In genomic region chr5:134148153-134148552, GRCm38 (mm10) we compare ENCODE assay signal across 20 mouse cellular contexts. TPM values are rescaled to one million over a fixed set of nuclear protein-coding genes. Genes with fewer than 3 reads are reported as not detected.
DNase-seq lines count a peak whose midpoint lies in the region; ATAC-seq and TF ChIP-seq lines count a peak whose summit lies in the region.
"Had no signal": no experiment of that assay in that cellular context is flagged by ENCODE, and none has a peak within 500 bp of the region (broad histone marks: within the 10 kb centered on the region; RNA-seq: fewer than 3 reads in every experiment).

No protein-coding gene starts in this region.

- H3K4me3 ChIP-seq in heart, embryonic 12.5 days: no peak overlapping the region
- H3K4me3 ChIP-seq in lung, postnatal 0 days (ENCODE audit: low read depth, low read length): no peak overlapping the region
- no peak overlapping the region for H3K4me3 ChIP-seq in hindbrain, embryonic 11.5 days (ENCODE audit: low read depth, low read length)
- H3K4me3 ChIP-seq: embryonic facial prominence, embryonic 15.5 days; forebrain, embryonic 15.5 days; intestine, embryonic 15.5 days; layer of hippocampus, adult 2 months; midbrain, embryonic 15.5 days; stomach, embryonic 15.5 days had no signal

- peaks cover 9% of the 10 kb centered on the region for H3K4me1 ChIP-seq in heart, embryonic 12.5 days (replicated peaks)
- no peaks in the 10 kb centered on the region for H3K4me1 ChIP-seq in lung, postnatal 0 days (ENCODE audit: insufficient read depth, low read depth, low read length)
- no peaks in the 10 kb centered on the region for H3K4me1 ChIP-seq in hindbrain, embryonic 11.5 days (replicated peaks; ENCODE audit: control insufficient read depth, insufficient read depth, low read length)
- H3K4me1 ChIP-seq: embryonic facial prominence, embryonic 15.5 days; forebrain, embryonic 15.5 days; intestine, embryonic 15.5 days; midbrain, embryonic 15.5 days; stomach, embryonic 15.5 days had no signal

- 91% methylated on average over 4 of the region's 4 CpGs for WGBS in heart, embryonic 12.5 days
- WGBS in lung, postnatal 0 days: 77% methylated on average over 4 of the region's 4 CpGs
- WGBS in hindbrain, embryonic 11.5 days: 93% methylated on average over 4 of the region's 4 CpGs

- no peaks in the 10 kb centered on the region for H3K27me3 ChIP-seq in heart, embryonic 12.5 days (replicated peaks)
- H3K27me3 ChIP-seq in lung, postnatal 0 days (replicated peaks; ENCODE audit: insufficient read depth, low read length): no peaks in the 10 kb centered on the region
- H3K27me3 ChIP-seq in hindbrain, embryonic 11.5 days (ENCODE audit: control insufficient read depth, insufficient read depth, low read length): no peaks in the 10 kb centered on the region
- H3K27me3 ChIP-seq: embryonic facial prominence, embryonic 15.5 days; forebrain, embryonic 15.5 days; intestine, embryonic 15.5 days; midbrain, embryonic 15.5 days; stomach, embryonic 15.5 days had no signal

- TF ChIP-seq CTCF in lung, postnatal 0 days (IDR thresholded peaks at IDR 0.05): no peak

- intact Hi-C loops in heart, postnatal 10 days (cut with DNase I): no loop called here

- H3K36me3 ChIP-seq in heart, embryonic 12.5 days: peaks cover 60% of the 10 kb centered on the region
- H3K36me3 ChIP-seq in lung, postnatal 0 days (ENCODE audit: insufficient read depth, low read length): 0 out of 2 replicates have a peak, but pooled peaks cover 4% of the 10 kb centered on the region
- 0 out of 2 replicates have a peak, but pooled peaks cover 5% of the 10 kb centered on the region for H3K36me3 ChIP-seq in hindbrain, embryonic 11.5 days (ENCODE audit: control insufficient read depth, insufficient read depth, low read length)

- no peak overlapping the region for H3K9ac ChIP-seq in heart, embryonic 12.5 days
- no peak overlapping the region for H3K9ac ChIP-seq in lung, postnatal 0 days (replicated peaks; ENCODE audit: low read depth)
- H3K9ac ChIP-seq in hindbrain, embryonic 11.5 days (ENCODE audit: low read depth, low read length): no peak overlapping the region
- H3K9ac ChIP-seq: embryonic facial prominence, embryonic 15.5 days; forebrain, embryonic 15.5 days; intestine, embryonic 15.5 days; midbrain, embryonic 15.5 days; stomach, embryonic 15.5 days had no signal

- no peak for TF ChIP-seq EP300 in lung, postnatal 0 days (IDR thresholded peaks at IDR 0.05)

- no peak overlapping the region for H3K4me2 ChIP-seq in heart, embryonic 12.5 days
- no peak overlapping the region for H3K4me2 ChIP-seq in lung, postnatal 0 days (replicated peaks; ENCODE audit: low read depth, low read length)
- H3K4me2 ChIP-seq in hindbrain, embryonic 11.5 days (replicated peaks; ENCODE audit: low read depth, low read length): no peak overlapping the region
- H3K4me2 ChIP-seq: embryonic facial prominence, embryonic 15.5 days; forebrain, embryonic 15.5 days; intestine, embryonic 15.5 days; midbrain, embryonic 15.5 days; stomach, embryonic 15.5 days had no signal

- ATAC-seq in heart, embryonic 12.5 days (ENCODE audit: insufficient number of reproducible peaks, low FRiP score): no peak
- ATAC-seq in lung, postnatal 0 days: no peak
- no peak for ATAC-seq in hindbrain, embryonic 11.5 days (ENCODE audit: low FRiP score)
- ATAC-seq: forebrain, embryonic 15.5 days; hindbrain, embryonic 16.5 days; intestine, embryonic 15.5 days; midbrain, embryonic 15.5 days had no signal

- DNase-seq in heart, adult 18-20 months: peak; percentile 35 to 46
- no peak for DNase-seq in lung, postnatal 0 days (ENCODE audit: low spot score)
- DNase-seq in lung, postnatal 25 days (ENCODE audit: low spot score): no peak
- peak; percentile 36 to 40 for DNase-seq in heart, postnatal 10 days
- DNase-seq in skeletal muscle tissue, adult 2 months (ENCODE audit: low read depth, low spot score): peak; percentile 47
- no peak for DNase-seq in left cerebral cortex, adult 18-20 months (ENCODE audit: low spot score in 2 of 2)
- DNase-seq in hindbrain, embryonic 11.5 days (ENCODE audit: low spot score): no peak
- DNase-seq: adrenal gland, postnatal 14 days; cerebellum, adult 9-10 months; kidney, adult 9 months; lung, postnatal 36 days; thymus, postnatal 4 days had no signal

- H3K9me3 ChIP-seq in heart, embryonic 12.5 days (replicated peaks): no peaks in the 10 kb centered on the region; the same call in 1 of the 2 replicates
- no peaks in the 10 kb centered on the region for H3K9me3 ChIP-seq in lung, postnatal 0 days (ENCODE audit: low read length)
- H3K9me3 ChIP-seq in hindbrain, embryonic 11.5 days (ENCODE audit: control insufficient read depth, low read length): no peaks in the 10 kb centered on the region
- H3K9me3 ChIP-seq: embryonic facial prominence, embryonic 15.5 days; forebrain, embryonic 15.5 days; intestine, embryonic 15.5 days; midbrain, embryonic 15.5 days; stomach, embryonic 15.5 days had no signal

- H3K27ac ChIP-seq in heart, embryonic 12.5 days (ENCODE audit: poor library complexity, severe bottlenecking): no peak overlapping the region
- 0 out of 2 replicates have a peak overlapping the region, but pooled peaks have one; percentile 79 for H3K27ac ChIP-seq in lung, postnatal 0 days (ENCODE audit: low read length)
- no peak overlapping the region for H3K27ac ChIP-seq in hindbrain, embryonic 11.5 days (ENCODE audit: low read depth, low read length)
- H3K27ac ChIP-seq: embryonic facial prominence, embryonic 15.5 days; forebrain, embryonic 15.5 days; intestine, embryonic 15.5 days; layer of hippocampus, adult 2 months; midbrain, embryonic 15.5 days; stomach, embryonic 15.5 days had no signal

RNA-seq across cellular contexts. Expression of gene Rcc1l, which starts 28.4 kb away (rescaled TPM):
- 10 to 100 TPM; 34.4 to 36.3 TPM for total RNA-seq in heart, adult 18-20 months (2021)
- polyA plus RNA-seq in heart, embryonic 12.5 days (2016; fragmentation: Nextera tagmentation; extraction: Ambion mirVana): 25.4 and 26.9 TPM in 2 replicates
- 11.3 and 11.4 TPM in 2 replicates for polyA plus RNA-seq in lung, postnatal 0 days (2015; fragmentation: Nextera tagmentation; extraction: Ambion mirVana)
- 10 to 100 TPM; 25.3 to 29.2 TPM for total RNA-seq in heart, postnatal 10 days (2021)
- total RNA-seq in left cerebral cortex, adult 18-20 months (2021): 10 to 100 TPM; 14.1 to 15.7 TPM
- 21.8 and 22.8 TPM in 2 replicates for polyA plus RNA-seq in hindbrain, embryonic 11.5 days (2014; fragmentation: Nextera tagmentation; extraction: Ambion mirVana)

RNA-seq across cellular contexts. Expression of gene Gtf2ird2, which starts 35.7 kb away (rescaled TPM):
- total RNA-seq in heart, adult 18-20 months (2021): 1 to 10 TPM; 5.2 to 7.1 TPM
- 6.5 and 6.9 TPM in 2 replicates for polyA plus RNA-seq in heart, embryonic 12.5 days (2016; fragmentation: Nextera tagmentation; extraction: Ambion mirVana)
- 4.4 and 5.6 TPM in 2 replicates for polyA plus RNA-seq in lung, postnatal 0 days (2015; fragmentation: Nextera tagmentation; extraction: Ambion mirVana)
- total RNA-seq in heart, postnatal 10 days (2021): 1 to 10 TPM; 7.4 to 7.7 TPM
- 10 to 100 TPM; 14.9 to 17.6 TPM for total RNA-seq in left cerebral cortex, adult 18-20 months (2021)
- polyA plus RNA-seq in hindbrain, embryonic 11.5 days (2014; fragmentation: Nextera tagmentation; extraction: Ambion mirVana): 7.1 and 8.2 TPM in 2 replicates

RNA-seq across cellular contexts. Expression of gene Castor2, which starts 48.6 kb away (rescaled TPM):
- 10 to 100 TPM; 20.5 to 26.6 TPM for total RNA-seq in heart, adult 18-20 months (2021)
- 7.5 and 8.1 TPM in 2 replicates for polyA plus RNA-seq in heart, embryonic 12.5 days (2016; fragmentation: Nextera tagmentation; extraction: Ambion mirVana)
- polyA plus RNA-seq in lung, postnatal 0 days (2015; fragmentation: Nextera tagmentation; extraction: Ambion mirVana): 6.3 and 7.8 TPM in 2 replicates
- 10 to 100 TPM; 21.4 to 23.4 TPM for total RNA-seq in heart, postnatal 10 days (2021)
- 10 to 100 TPM; 71.2 to 88.0 TPM for total RNA-seq in left cerebral cortex, adult 18-20 months (2021)
- polyA plus RNA-seq in hindbrain, embryonic 11.5 days (2014; fragmentation: Nextera tagmentation; extraction: Ambion mirVana): 12.3 and 13.2 TPM in 2 replicates

Comparison
In these comparisons a context has a peak if more than half of its experiments do, and no peak if none do; other contexts are left out.
1. DNase-seq: peak in heart, adult 18-20 months (2 of 2), heart, postnatal 10 days (2 of 2) and skeletal muscle tissue, adult 2 months (single experiment); none in lung, postnatal 0 days (single experiment), lung, postnatal 25 days (single experiment), left cerebral cortex, adult 18-20 months (0 of 2) and hindbrain, embryonic 11.5 days (single experiment).